26 mouse cellular contexts compared by ENCODE assay signal in the genomic region with DNA sequence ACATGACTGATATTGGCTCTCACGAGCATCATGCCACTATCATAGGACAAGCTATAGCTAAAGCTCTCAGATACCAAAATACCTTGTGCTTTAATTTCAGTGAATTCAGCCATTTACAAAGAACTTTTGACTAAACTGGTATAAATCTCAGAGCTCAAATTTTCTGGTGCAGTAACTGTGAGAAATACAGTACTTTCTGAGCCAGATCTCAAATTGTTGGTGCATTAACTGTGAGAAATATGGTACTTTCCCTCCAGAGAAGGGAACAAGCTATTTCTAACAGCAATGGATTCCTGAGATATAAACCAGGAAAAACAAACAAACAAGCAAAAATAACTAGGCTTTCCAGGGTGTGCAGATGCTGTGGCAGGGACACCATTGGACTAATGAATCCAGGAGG.
"Had no signal": no experiment of that assay in that cellular context is flagged by ENCODE, and none has a peak within 500 bp of the region (broad histone marks: within the 10 kb centered on the region; RNA-seq: fewer than 3 reads in every experiment).

No protein-coding gene starts in this region.

- ATAC-seq: forebrain, embryonic 13.5 days; forebrain, embryonic 14.5 days; forebrain, embryonic 15.5 days; forebrain, embryonic 16.5 days; forebrain, postnatal 0 days had no signal

- H3K9ac ChIP-seq: embryonic facial prominence, embryonic 12.5 days; embryonic facial prominence, embryonic 13.5 days; embryonic facial prominence, embryonic 15.5 days; forebrain, embryonic 12.5 days; forebrain, embryonic 13.5 days; forebrain, embryonic 15.5 days; forebrain, postnatal 0 days had no signal

- H3K27ac ChIP-seq: embryonic facial prominence, embryonic 10.5 days; embryonic facial prominence, embryonic 12.5 days; embryonic facial prominence, embryonic 13.5 days; embryonic facial prominence, embryonic 15.5 days; forebrain, embryonic 10.5 days; forebrain, embryonic 12.5 days; forebrain, embryonic 13.5 days; forebrain, embryonic 15.5 days; gastrocnemius, adult 2 months; heart, adult 2 months had no signal

- H3K36me3 ChIP-seq: embryonic facial prominence, embryonic 10.5 days; embryonic facial prominence, embryonic 12.5 days; embryonic facial prominence, embryonic 13.5 days; embryonic facial prominence, embryonic 15.5 days; forebrain, embryonic 10.5 days; forebrain, embryonic 12.5 days; forebrain, embryonic 15.5 days had no signal

- H3K4me2 ChIP-seq: embryonic facial prominence, embryonic 12.5 days; embryonic facial prominence, embryonic 13.5 days; embryonic facial prominence, embryonic 15.5 days; forebrain, embryonic 12.5 days; forebrain, embryonic 13.5 days; forebrain, embryonic 15.5 days had no signal

- H3K4me3 ChIP-seq: embryonic facial prominence, embryonic 10.5 days; embryonic facial prominence, embryonic 12.5 days; embryonic facial prominence, embryonic 13.5 days; embryonic facial prominence, embryonic 15.5 days; erythroblast, embryonic 14.5 days; forebrain, embryonic 10.5 days; forebrain, embryonic 12.5 days; forebrain, embryonic 13.5 days; forebrain, embryonic 15.5 days; gastrocnemius, adult 2 months; heart, adult 2 months had no signal

- H3K27me3 ChIP-seq: embryonic facial prominence, embryonic 12.5 days; embryonic facial prominence, embryonic 13.5 days; embryonic facial prominence, embryonic 15.5 days; forebrain, embryonic 12.5 days; forebrain, embryonic 13.5 days; forebrain, embryonic 15.5 days had no signal

- H3K4me1 ChIP-seq: embryonic facial prominence, embryonic 10.5 days; embryonic facial prominence, embryonic 12.5 days; embryonic facial prominence, embryonic 13.5 days; embryonic facial prominence, embryonic 15.5 days; forebrain, embryonic 10.5 days; forebrain, embryonic 12.5 days; forebrain, embryonic 13.5 days; forebrain, embryonic 15.5 days had no signal

- H3K9me3 ChIP-seq: embryonic facial prominence, embryonic 10.5 days; embryonic facial prominence, embryonic 15.5 days; forebrain, embryonic 10.5 days; forebrain, embryonic 12.5 days; forebrain, embryonic 15.5 days had no signal

- DNase-seq: cerebellum, adult 8-10 months; cerebellum, adult 9-10 months; cerebellum, adult 9-11 months; cerebellum, postnatal 14 days; cerebellum, postnatal 25 days; cerebellum, postnatal 36 days; embryo, embryonic 11 days; forebrain, postnatal 0 days; gastrocnemius, adult 2 months; gastrocnemius, postnatal 10 days; gastrocnemius, postnatal 14 days; gastrocnemius, postnatal 25 days; gastrocnemius, postnatal 36 days; heart, adult 18-20 months; heart, adult 2 months had no signal
